26 mouse cellular contexts compared by ENCODE assay signal in genomic region chr2:60609436-60610199, GRCm38 (mm10). TPM values are rescaled to one million over a fixed set of nuclear protein-coding genes. Genes with fewer than 3 reads are reported as not detected.
DNase-seq lines count a peak whose midpoint lies in the region; ATAC-seq lines count a peak whose summit lies in the region.
"Had no signal": no experiment of that assay in that cellular context is flagged by ENCODE, and none has a peak within 500 bp of the region (broad histone marks: within the 10 kb centered on the region; RNA-seq: fewer than 3 reads in every experiment).

No protein-coding gene starts in this region.

- WGBS in embryonic facial prominence, embryonic 14.5 days: 38% methylated on average over 8 of the region's 8 CpGs
- 80% methylated on average over 8 of the region's 8 CpGs for WGBS in embryonic facial prominence, embryonic 10.5 days
- WGBS in hindbrain, embryonic 10.5 days: 82% methylated on average over 8 of the region's 8 CpGs
- WGBS in hindbrain, embryonic 12.5 days: 81% methylated on average over 8 of the region's 8 CpGs

- no peaks in the 10 kb centered on the region for H3K27me3 ChIP-seq in embryonic facial prominence, embryonic 14.5 days (replicated peaks; ENCODE audit: control insufficient read depth, insufficient read depth, low read length)
- H3K27me3 ChIP-seq in embryonic facial prominence, embryonic 10.5 days (replicated peaks; ENCODE audit: low read depth, poor library complexity, severe bottlenecking): no peaks in the 10 kb centered on the region
- H3K27me3 ChIP-seq in hindbrain, embryonic 10.5 days (ENCODE audit: insufficient read depth, poor library complexity, severe bottlenecking): no peaks in the 10 kb centered on the region
- no peaks in the 10 kb centered on the region for H3K27me3 ChIP-seq in hindbrain, embryonic 12.5 days
- H3K27me3 ChIP-seq: CH12.LX; embryonic facial prominence, embryonic 12.5 days; embryonic facial prominence, embryonic 15.5 days; forebrain, embryonic 13.5 days; forebrain, embryonic 15.5 days had no signal

- H3K4me1 ChIP-seq in embryonic facial prominence, embryonic 14.5 days (ENCODE audit: control insufficient read depth, insufficient read depth, low read length): no peaks in the 10 kb centered on the region
- peaks cover 11% of the 10 kb centered on the region for H3K4me1 ChIP-seq in embryonic facial prominence, embryonic 10.5 days
- peaks cover 17% of the 10 kb centered on the region; the same call in 1 of the 2 replicates for H3K4me1 ChIP-seq in hindbrain, embryonic 10.5 days (replicated peaks)
- H3K4me1 ChIP-seq in hindbrain, embryonic 12.5 days: peaks cover 4% of the 10 kb centered on the region
- H3K4me1 ChIP-seq: embryonic facial prominence, embryonic 15.5 days had no signal

- no peak overlapping the region for H3K4me3 ChIP-seq in embryonic facial prominence, embryonic 14.5 days (ENCODE audit: low read depth, low read length)
- no peak overlapping the region for H3K4me3 ChIP-seq in embryonic facial prominence, embryonic 10.5 days
- H3K4me3 ChIP-seq in hindbrain, embryonic 10.5 days: no peak overlapping the region
- no peak overlapping the region for H3K4me3 ChIP-seq in hindbrain, embryonic 12.5 days
- H3K4me3 ChIP-seq: embryonic facial prominence, embryonic 12.5 days; embryonic facial prominence, embryonic 15.5 days; erythroblast, embryonic 14.5 days; forebrain, embryonic 13.5 days; forebrain, embryonic 15.5 days had no signal

- no peak overlapping the region for H3K27ac ChIP-seq in embryonic facial prominence, embryonic 14.5 days (replicated peaks; ENCODE audit: low read depth, low read length)
- no peak overlapping the region for H3K27ac ChIP-seq in embryonic facial prominence, embryonic 10.5 days (replicated peaks)
- H3K27ac ChIP-seq in hindbrain, embryonic 10.5 days: peak overlapping the region; percentile 45; the same call in 1 of the 2 replicates
- no peak overlapping the region for H3K27ac ChIP-seq in hindbrain, embryonic 12.5 days
- H3K27ac ChIP-seq: embryonic facial prominence, embryonic 12.5 days; embryonic facial prominence, embryonic 15.5 days; forebrain, embryonic 13.5 days; forebrain, embryonic 15.5 days had no signal

- no peak overlapping the region for H3K4me2 ChIP-seq in embryonic facial prominence, embryonic 14.5 days (ENCODE audit: low read depth, low read length)
- H3K4me2 ChIP-seq in hindbrain, embryonic 12.5 days (replicated peaks): no peak overlapping the region
- H3K4me2 ChIP-seq: embryonic facial prominence, embryonic 12.5 days; embryonic facial prominence, embryonic 15.5 days; forebrain, embryonic 13.5 days; forebrain, embryonic 15.5 days had no signal

- H3K9ac ChIP-seq in embryonic facial prominence, embryonic 14.5 days (ENCODE audit: low read depth, low read length): no peak overlapping the region
- no peak overlapping the region for H3K9ac ChIP-seq in hindbrain, embryonic 12.5 days
- H3K9ac ChIP-seq: embryonic facial prominence, embryonic 12.5 days; embryonic facial prominence, embryonic 15.5 days; forebrain, embryonic 13.5 days; forebrain, embryonic 15.5 days; forebrain, postnatal 0 days had no signal

- ATAC-seq in embryonic facial prominence, embryonic 14.5 days (ENCODE audit: low read depth): 0 out of 2 replicates have a peak, but pooled peaks have one; percentile 42
- no peak for ATAC-seq in hindbrain, embryonic 12.5 days (ENCODE audit: low FRiP score)
- ATAC-seq: CD4-positive, CD25-positive, alpha-beta regulatory T cell, adult 4 months; forebrain, embryonic 13.5 days; forebrain, embryonic 15.5 days; forebrain, postnatal 0 days had no signal

- peak; percentile 30 for DNase-seq in embryonic facial prominence, embryonic 14.5 days (ENCODE audit: low spot score)
- no peak for DNase-seq in embryonic facial prominence, embryonic 10.5 days (ENCODE audit: low spot score)
- DNase-seq in hindbrain, embryonic 10.5 days (ENCODE audit: low spot score): no peak
- DNase-seq in NIH3T3 (ENCODE audit: low read depth): peak; percentile 32
- no peak for DNase-seq in urinary bladder, postnatal 25 days (ENCODE audit: low spot score)
- DNase-seq in kidney, postnatal 25 days: no peak
- DNase-seq: adrenal gland, adult 2 months; adrenal gland, postnatal 10 days; adrenal gland, postnatal 25 days; cerebellum, adult 11 months; cerebellum, adult 18-20 months; cerebellum, adult 8-10 months; cerebellum, adult 9-11 months; cerebellum, postnatal 14 days; cerebellum, postnatal 36 days; embryo, embryonic 11 days; forebrain, postnatal 0 days had no signal

- H3K36me3 ChIP-seq in embryonic facial prominence, embryonic 14.5 days (ENCODE audit: control insufficient read depth, insufficient read depth, low read length): no peaks in the 10 kb centered on the region
- H3K36me3 ChIP-seq in embryonic facial prominence, embryonic 10.5 days (replicated peaks): no peaks in the 10 kb centered on the region
- H3K36me3 ChIP-seq in hindbrain, embryonic 10.5 days: no peaks in the 10 kb centered on the region
- H3K36me3 ChIP-seq in hindbrain, embryonic 12.5 days: no peaks in the 10 kb centered on the region
- H3K36me3 ChIP-seq: embryonic facial prominence, embryonic 12.5 days; embryonic facial prominence, embryonic 15.5 days; forebrain, embryonic 15.5 days; G1E had no signal

- no peaks in the 10 kb centered on the region for H3K9me3 ChIP-seq in embryonic facial prominence, embryonic 14.5 days (ENCODE audit: control insufficient read depth, low read length)
- H3K9me3 ChIP-seq in embryonic facial prominence, embryonic 10.5 days: no peaks in the 10 kb centered on the region
- no peaks in the 10 kb centered on the region for H3K9me3 ChIP-seq in hindbrain, embryonic 10.5 days
- no peaks in the 10 kb centered on the region for H3K9me3 ChIP-seq in hindbrain, embryonic 12.5 days (replicated peaks)
- H3K9me3 ChIP-seq: embryonic facial prominence, embryonic 12.5 days; embryonic facial prominence, embryonic 15.5 days; forebrain, embryonic 13.5 days; forebrain, embryonic 15.5 days; G1E had no signal

RNA-seq across cellular contexts. Expression of gene Pla2r1, which starts 56.5 kb away (rescaled TPM):
- 2.5 and 2.9 TPM in 2 replicates for polyA plus RNA-seq in embryonic facial prominence, embryonic 14.5 days (2014; fragmentation: Nextera tagmentation; extraction: Ambion mirVana)
- polyA plus RNA-seq in embryonic facial prominence, embryonic 10.5 days (2016; fragmentation: Nextera tagmentation; extraction: Ambion mirVana): 2.5 and 2.8 TPM in 2 replicates
- polyA plus RNA-seq in hindbrain, embryonic 10.5 days (2016; fragmentation: Nextera tagmentation; extraction: Ambion mirVana): 0.95 and 1.5 TPM in 2 replicates
- polyA plus RNA-seq in hindbrain, embryonic 12.5 days (2016; fragmentation: Nextera tagmentation; extraction: Ambion mirVana): 0.90 and 1.5 TPM in 2 replicates
- polyA plus RNA-seq: CD4-positive, CD25-positive, alpha-beta regulatory T cell, adult 4 months; erythroblast, embryonic 14.5 days; G1E had no signal

Comparison
In these comparisons a context has a peak if more than half of its experiments do, and no peak if none do; other contexts are left out.
1. DNase-seq: peak in embryonic facial prominence, embryonic 14.5 days (single experiment) and NIH3T3 (single experiment); none in embryonic facial prominence, embryonic 10.5 days (single experiment), hindbrain, embryonic 10.5 days (single experiment), urinary bladder, postnatal 25 days (single experiment) and kidney, postnatal 25 days (0 of 2).